Mouse (Mus musculus) heart, adult 2 months (tissue): Measurements from ENCODE around the gene Tbc1d1.

Experiments used
- CTCF ChIP-seq: fragments of 200-600 bp; IDR thresholded peaks from 2 replicates; pipeline ENCODE4 v1.8.1; 2022; ENCODE audit warnings: antibody characterized with exemption, mild to moderate bottlenecking, moderate library complexity
- EP300 ChIP-seq: fragments of 200-500 bp; IDR thresholded peaks from 2 replicates; pipeline ENCODE4 v1.6.1; 2011; ENCODE audit warnings: low read depth, low read length, control low read depth; ENCODE audit not compliant: insufficient read depth
- POLR2A ChIP-seq: fragments of 200-500 bp; IDR thresholded peaks from 2 replicates; pipeline ENCODE4 v1.6.1; 2011; ENCODE audit warnings: mild to moderate bottlenecking, low read depth, low read length, control low read depth; ENCODE audit not compliant: insufficient read depth

DNA sequence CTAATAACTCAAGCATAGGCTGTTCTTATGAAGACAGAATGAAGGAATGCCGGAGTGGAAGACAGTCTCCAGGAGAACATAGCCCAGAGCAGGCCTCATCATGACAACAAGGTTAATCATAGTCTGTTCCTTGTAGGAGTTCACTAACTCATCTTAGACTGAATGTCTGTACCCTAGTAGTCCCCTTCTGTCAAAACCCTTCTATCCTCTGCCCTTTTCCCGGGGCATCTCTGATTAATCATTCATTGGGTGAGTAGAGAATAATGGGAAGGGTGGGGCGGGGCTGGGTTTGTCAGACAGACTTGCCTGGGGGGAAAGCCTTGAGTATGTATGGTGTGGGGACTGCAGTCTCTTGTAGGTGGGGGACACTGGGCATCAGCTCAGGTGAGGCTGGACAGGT, 79.1 kb downstream of the Tbc1d1 start:
- no peak for TF ChIP-seq CTCF
- TF ChIP-seq POLR2A = no peak
- TF ChIP-seq EP300 = no peak
